10 mouse cellular contexts compared by ENCODE assay signal in the genomic region with DNA sequence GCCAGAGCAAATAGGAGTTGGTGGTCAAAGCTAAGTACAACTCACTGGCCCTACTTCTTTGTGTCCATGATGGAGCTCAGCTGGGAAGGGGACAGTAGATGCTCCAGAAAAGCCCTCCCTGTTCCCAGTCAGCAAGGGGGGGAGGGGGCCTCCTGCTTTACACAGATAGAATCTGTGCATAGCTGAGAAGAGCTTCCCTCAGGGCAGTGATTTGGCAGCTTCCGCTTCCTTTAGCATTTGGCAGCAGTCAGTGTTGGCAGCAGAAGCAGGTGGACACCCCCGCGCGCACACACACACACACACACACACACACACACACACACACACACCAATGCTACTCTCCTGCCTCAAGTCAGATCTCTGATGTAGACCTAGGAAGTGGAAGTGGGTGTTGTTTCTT. TPM values are rescaled to one million over a fixed set of nuclear protein-coding genes. Genes with fewer than 3 reads are reported as not detected.
DNase-seq lines count a peak whose midpoint lies in the region; ATAC-seq and TF ChIP-seq lines count a peak whose summit lies in the region.
"Had no signal": no experiment of that assay in that cellular context is flagged by ENCODE, and none has a peak within 500 bp of the region (broad histone marks: within the 10 kb centered on the region; RNA-seq: fewer than 3 reads in every experiment).

No protein-coding gene starts in this region.

- no peaks in the 10 kb centered on the region for H3K9me3 ChIP-seq in liver, embryonic 12.5 days (replicated peaks)
- no peaks in the 10 kb centered on the region for H3K9me3 ChIP-seq in kidney, embryonic 16.5 days (ENCODE audit: low read length)
- H3K9me3 ChIP-seq: midbrain, embryonic 15.5 days had no signal

- H3K4me1 ChIP-seq in liver, adult 2 months (ENCODE audit: control insufficient read depth, insufficient read depth, low read length) = no peaks in the 10 kb centered on the region
- peaks cover 9% of the 10 kb centered on the region for H3K4me1 ChIP-seq in liver, embryonic 12.5 days
- peaks cover 3% of the 10 kb centered on the region for H3K4me1 ChIP-seq in kidney, embryonic 16.5 days (ENCODE audit: insufficient read depth, low read length)
- H3K4me1 ChIP-seq: midbrain, embryonic 15.5 days had no signal

- no peaks in the 10 kb centered on the region for H3K27me3 ChIP-seq in liver, adult 2 months (ENCODE audit: control insufficient read depth, insufficient read depth, low read length)
- H3K27me3 ChIP-seq in liver, embryonic 12.5 days (replicated peaks) = peaks cover 27% of the 10 kb centered on the region
- no peaks in the 10 kb centered on the region for H3K27me3 ChIP-seq in kidney, embryonic 16.5 days (ENCODE audit: insufficient read depth, low read length)
- H3K27me3 ChIP-seq: midbrain, embryonic 15.5 days had no signal

- no peaks in the 10 kb centered on the region for H3K36me3 ChIP-seq in liver, adult 2 months (ENCODE audit: control insufficient read depth, insufficient read depth, low read length)
- no peaks in the 10 kb centered on the region for H3K36me3 ChIP-seq in liver, embryonic 12.5 days
- no peaks in the 10 kb centered on the region for H3K36me3 ChIP-seq in kidney, embryonic 16.5 days (ENCODE audit: insufficient read depth, low read length)
- H3K36me3 ChIP-seq: midbrain, embryonic 15.5 days had no signal

- TF ChIP-seq CTCF in liver, adult 2 months (IDR thresholded peaks at IDR 0.05; ENCODE audit: low read depth, low read length) = no peak

- H3K27ac ChIP-seq in liver, adult 2 months (replicated peaks; ENCODE audit: insufficient read depth, low read depth, low read length) = peak overlapping the region; percentile 44
- H3K27ac ChIP-seq in liver, embryonic 12.5 days = no peak overlapping the region
- peak overlapping the region; percentile 32; the same call in 1 of the 2 replicates for H3K27ac ChIP-seq in kidney, embryonic 16.5 days (ENCODE audit: low read length)
- H3K27ac ChIP-seq: midbrain, embryonic 15.5 days had no signal

- no peak overlapping the region for H3K9ac ChIP-seq in liver, adult 2 months (ENCODE audit: low read depth, low read length)
- H3K9ac ChIP-seq in liver, embryonic 12.5 days = no peak overlapping the region
- H3K9ac ChIP-seq in kidney, embryonic 16.5 days (replicated peaks; ENCODE audit: low read length) = no peak overlapping the region
- H3K9ac ChIP-seq: midbrain, embryonic 15.5 days had no signal

- no peaks in the 10 kb centered on the region for H3K79me2 ChIP-seq in liver, adult 2 months (ENCODE audit: control insufficient read depth, insufficient read depth, low read length)

- ATAC-seq in liver, embryonic 12.5 days = no peak
- no peak for ATAC-seq in kidney, embryonic 16.5 days (ENCODE audit: low FRiP score, low TSS enrichment)
- no peak for ATAC-seq in granulocyte monocyte progenitor cell, adult 5-6 weeks (replicated peaks; ENCODE audit: poor library complexity, severe bottlenecking)
- ATAC-seq: CD4-positive, CD25-positive, alpha-beta regulatory T cell, adult 4 months; midbrain, embryonic 15.5 days had no signal

- H3K4me2 ChIP-seq in liver, embryonic 12.5 days = no peak overlapping the region
- no peak overlapping the region for H3K4me2 ChIP-seq in kidney, embryonic 16.5 days (replicated peaks; ENCODE audit: low read depth, low read length)
- H3K4me2 ChIP-seq: midbrain, embryonic 15.5 days had no signal

- 49% methylated on average over 4 of the region's 4 CpGs for WGBS in liver, adult 2 months
- 79% methylated on average over 4 of the region's 4 CpGs for WGBS in liver, embryonic 12.5 days (ENCODE audit: insufficient replicate concordance)
- WGBS in kidney, embryonic 16.5 days = 71% methylated on average over 4 of the region's 4 CpGs

- no peak for TF ChIP-seq POLR2A in liver, adult 2 months (IDR thresholded peaks at IDR 0.05; ENCODE audit: extremely low read depth, insufficient read depth, low read length)

- DNase-seq in cerebellum, adult 9-11 months = peak; percentile 6
- no peak for DNase-seq in cerebellum, adult 8-10 months
- DNase-seq in liver, adult 2 months (ENCODE audit: extremely low read depth, low read depth, low spot score) = no peak
- DNase-seq in right cerebral cortex, postnatal 10 days (ENCODE audit: low spot score in 2 of 2) = peak; percentile 70 to 76
- no peak for DNase-seq in spleen, postnatal 14 days (ENCODE audit: low spot score in 2 of 2)

- H3K4me3 ChIP-seq in liver, adult 2 months (ENCODE audit: insufficient read depth, low read depth, low read length) = no peak overlapping the region
- no peak overlapping the region for H3K4me3 ChIP-seq in liver, embryonic 12.5 days
- H3K4me3 ChIP-seq in kidney, embryonic 16.5 days (ENCODE audit: low read length) = no peak overlapping the region
- H3K4me3 ChIP-seq: midbrain, embryonic 15.5 days had no signal

RNA-seq across cellular contexts. Expression of a gene that starts 49.1 kb away (rescaled TPM):
- total RNA-seq in liver, adult 2 months (2014; rRNA removed) = 16.3 and 18.4 TPM in 2 replicates
- polyA plus RNA-seq in liver, adult 2 months (2012; rRNA removed) = 4.8 and 5.2 TPM in 2 replicates
- 11.7 and 11.8 TPM in 2 replicates for polyA plus RNA-seq in liver, embryonic 12.5 days (2016; fragmentation: Nextera tagmentation; extraction: Ambion mirVana)
- polyA plus RNA-seq in kidney, embryonic 16.5 days (2015; fragmentation: Nextera tagmentation; extraction: Ambion mirVana) = 12.6 and 16.5 TPM in 2 replicates
- 44.3 and 54.1 TPM in 2 replicates for total RNA-seq in granulocyte monocyte progenitor cell, adult 5-6 weeks (2014; fragmentation: Nextera tagmentation)
- total RNA-seq in granulocyte monocyte progenitor cell, adult 5-6 weeks (2017) = 44.4 and 44.6 TPM in 2 replicates

Comparison
In these comparisons a context has a peak if more than half of its experiments do, and no peak if none do; other contexts are left out.
1. DNase-seq: peak in cerebellum, adult 9-11 months (single experiment) and right cerebral cortex, postnatal 10 days (2 of 2); none in cerebellum, adult 8-10 months (single experiment), liver, adult 2 months (single experiment) and spleen, postnatal 14 days (0 of 2).